Mouse (Mus musculus) C2C12 (cell line): ENCODE data around the gene Rnf19b. TPM values are rescaled to one million over a fixed set of nuclear protein-coding genes. Genes with fewer than 3 reads are reported as not detected.
A peak's percentile ranks its signal among the peaks of the same experiment; 100 is the strongest.

Experiments
- H3K27me3 ChIP-seq: one replicate; pipeline ENCODE4 v1.6.1; 2011; ENCODE audit not compliant: control insufficient read depth, insufficient read depth, insufficient read length
- H3K36me3 ChIP-seq: one replicate; pipeline ENCODE4 v1.6.1; 2011; ENCODE audit not compliant: control insufficient read depth, insufficient read depth
- H3K4me3 ChIP-seq: one replicate; pipeline ENCODE4 v1.5.1; 2011; ENCODE audit warnings: mild to moderate bottlenecking, control low read depth; ENCODE audit not compliant: poor library complexity, insufficient read depth, severe bottlenecking
- H3K79me2 ChIP-seq: one replicate; pipeline ENCODE4 v1.6.1; 2011; ENCODE audit not compliant: control insufficient read depth, insufficient read depth
- H3K79me3 ChIP-seq: one replicate; pipeline ENCODE4 v1.6.1; 2011; ENCODE audit warnings: low read depth, control low read depth
- H3ac ChIP-seq: one replicate; pipeline ENCODE3; 2011; ENCODE audit warnings: low read depth; ENCODE audit not compliant: control insufficient read depth, insufficient read length
- CEBPB ChIP-seq: IDR thresholded peaks from one replicate; pipeline ENCODE4 v1.6.1; 2011; ENCODE audit warnings: low read depth, mild to moderate bottlenecking, control low read depth, moderate library complexity
- CTCF ChIP-seq: IDR thresholded peaks from one replicate; pipeline ENCODE4 v1.5.1; 2011; ENCODE audit not compliant: control insufficient read depth, insufficient read depth, insufficient read length
- FOSL1 ChIP-seq: IDR thresholded peaks from one replicate; pipeline ENCODE4 v1.8.0; 2011; ENCODE audit warnings: mild to moderate bottlenecking, low read length; ENCODE audit not compliant: poor library complexity, insufficient read depth, severe bottlenecking
- MAX ChIP-seq: IDR thresholded peaks from one replicate; pipeline ENCODE4 v1.6.1; 2011; ENCODE audit warnings: mild to moderate bottlenecking, control low read depth
- MYOD1 ChIP-seq: IDR thresholded peaks from one replicate; pipeline ENCODE4 v1.6.1; 2011; ENCODE audit warnings: low read depth; ENCODE audit not compliant: control insufficient read depth, insufficient read length
- MYOG ChIP-seq: IDR thresholded peaks from one replicate; pipeline ENCODE4 v1.6.1; 2011; ENCODE audit not compliant: control insufficient read depth, insufficient read length; ENCODE audit errors: extremely low read depth
- USF1 ChIP-seq: IDR thresholded peaks from one replicate; pipeline ENCODE4 v1.6.1; 2011; ENCODE audit warnings: low read depth, mild to moderate bottlenecking, control low read depth, moderate library complexity
- polyA plus RNA-seq: library from polyadenylated mRNA; unstranded; fragments of >200 nt; fragmentation: generic; extraction: Trizol; gene quantifications from one replicate; pipeline ENCODE4 v1.2.1, GENCODE M21; 2012; ENCODE audit warnings: missing spikeins

The Rnf19b gene
- polyA plus RNA-seq, 1 experiment: 53.5 TPM

DNA sequence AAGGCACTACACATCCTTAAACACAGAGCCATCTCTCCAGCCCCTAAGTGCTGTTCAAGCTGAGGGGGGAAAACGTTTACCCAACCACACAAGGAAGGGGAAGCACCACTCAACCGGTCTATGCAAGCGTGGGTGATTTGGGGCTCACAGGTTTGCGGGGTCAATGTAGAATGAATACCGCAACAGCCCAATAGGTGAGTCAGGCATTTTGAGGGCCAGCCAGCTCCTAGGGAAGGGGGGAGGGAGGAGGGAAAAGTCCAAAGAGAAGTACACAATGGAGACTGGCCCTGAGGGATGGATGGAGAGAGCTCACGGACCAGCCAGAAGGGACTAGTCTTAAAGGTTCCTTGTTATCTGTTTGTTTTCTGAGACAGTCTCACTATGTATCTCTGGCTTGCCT is 34.2 kb upstream of the Rnf19b start:
- H3K36me3 ChIP-seq: no peaks in the 10 kb centered on the region

DNA sequence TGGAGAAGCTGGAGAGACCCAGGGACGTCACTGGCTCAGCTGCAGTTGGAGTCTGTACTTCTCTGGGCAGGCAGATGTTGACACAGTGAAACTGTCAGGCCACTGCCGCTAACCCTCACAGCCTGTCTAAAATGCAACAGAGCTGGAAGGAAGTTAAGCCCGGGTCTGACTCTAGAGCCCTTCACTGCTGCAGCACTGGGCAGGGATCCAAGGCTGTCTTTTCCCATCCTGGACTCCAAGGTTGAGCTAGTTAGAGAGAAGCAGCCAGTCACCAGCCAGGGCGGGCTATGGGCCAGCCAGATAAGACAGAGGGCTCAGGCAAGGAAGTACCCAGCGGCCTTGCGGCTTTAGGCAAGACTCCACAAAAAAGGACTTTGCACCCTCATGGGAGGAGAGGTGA is 33.3 kb upstream of the Rnf19b start:
- TF ChIP-seq USF1 (no peak), CTCF (no peak), MAX (no peak), MYOD1 (no peak), MYOG (no peak), CEBPB (no peak), FOSL1 (no peak)
- Histone ChIP-seq H3ac (no peak overlapping the region), H3K27me3 (no peaks in the 10 kb centered on the region), H3K79me2 (no peaks in the 10 kb centered on the region), H3K79me3 (no peaks in the 10 kb centered on the region), H3K4me3 (no peak overlapping the region), H3K36me3 (no peaks in the 10 kb centered on the region)

More for the DNA sequence above, 34.2 kb upstream of the Rnf19b start:
- no peaks in the 10 kb centered on the region for H3K79me2 ChIP-seq
- no peak overlapping the region for H3K4me3 ChIP-seq
- no peak overlapping the region for H3ac ChIP-seq
- H3K79me3 ChIP-seq: no peaks in the 10 kb centered on the region
- H3K27me3 ChIP-seq: no peaks in the 10 kb centered on the region
- TF ChIP-seq MAX: no peak
- TF ChIP-seq MYOD1: no peak
- no peak for TF ChIP-seq FOSL1
- no peak for TF ChIP-seq USF1
- TF ChIP-seq CTCF: no peak
- no peak for TF ChIP-seq MYOG

DNA sequence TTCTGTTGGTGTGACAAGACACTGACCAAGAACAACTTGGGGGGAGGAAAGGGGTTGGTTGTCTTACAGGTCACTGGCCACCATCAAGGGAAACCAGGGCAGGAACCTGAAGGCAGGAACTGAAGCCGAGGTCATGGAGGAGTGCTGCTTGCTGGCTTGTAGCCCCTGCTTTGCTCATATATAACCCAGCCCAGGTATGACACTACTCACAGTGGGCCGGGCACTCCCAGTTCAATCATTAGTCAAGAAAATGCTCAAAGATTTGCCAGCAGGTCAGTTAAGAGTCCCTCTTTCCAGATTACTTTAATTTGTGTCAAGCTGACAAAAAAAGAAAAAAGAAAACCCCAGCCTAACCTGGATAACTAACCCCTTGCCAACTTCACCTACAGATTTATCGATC is 32.4 kb upstream of the Rnf19b start:
- Histone ChIP-seq H3K4me3 (no peak overlapping the region), H3K79me2 (no peaks in the 10 kb centered on the region), H3K27me3 (no peaks in the 10 kb centered on the region), H3ac (no peak overlapping the region), H3K36me3 (no peaks in the 10 kb centered on the region), H3K79me3 (no peaks in the 10 kb centered on the region)
- TF ChIP-seq MYOG: no peak
- TF ChIP-seq CEBPB: no peak
- TF ChIP-seq MAX: no peak
- no peak for TF ChIP-seq MYOD1
- TF ChIP-seq FOSL1: no peak

DNA sequence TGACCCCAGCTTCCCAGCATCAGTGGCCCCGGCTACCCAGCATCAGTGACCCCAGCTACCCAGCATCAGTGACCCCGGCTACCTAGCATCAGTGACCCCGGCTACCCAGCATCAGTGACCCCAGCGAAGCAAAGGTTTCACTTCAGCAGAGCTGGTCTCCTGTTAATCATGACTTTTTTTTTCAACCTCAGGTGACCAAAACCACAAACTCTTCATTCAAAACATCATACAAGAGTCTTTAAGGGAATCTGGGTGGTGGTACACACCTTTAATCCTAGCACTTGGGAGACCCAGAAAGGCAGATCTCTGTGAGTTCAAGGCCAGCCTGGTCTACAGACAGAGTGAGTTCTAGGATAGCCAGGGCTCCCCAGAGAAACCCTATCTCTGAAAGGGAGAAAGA is 27.3 kb upstream of the Rnf19b start:
- H3K36me3 ChIP-seq: no peaks in the 10 kb centered on the region
- no peak overlapping the region for H3K4me3 ChIP-seq
- H3K79me3 ChIP-seq: no peaks in the 10 kb centered on the region
- H3K27me3 ChIP-seq: no peaks in the 10 kb centered on the region
- no peaks in the 10 kb centered on the region for H3K79me2 ChIP-seq
- no peak for TF ChIP-seq USF1
- TF ChIP-seq MAX: no peak
- no peak for TF ChIP-seq CTCF
- no peak for TF ChIP-seq CEBPB
- no peak for TF ChIP-seq MYOD1
- TF ChIP-seq FOSL1: no peak
- TF ChIP-seq MYOG: no peak
- no peak overlapping the region for H3ac ChIP-seq

DNA sequence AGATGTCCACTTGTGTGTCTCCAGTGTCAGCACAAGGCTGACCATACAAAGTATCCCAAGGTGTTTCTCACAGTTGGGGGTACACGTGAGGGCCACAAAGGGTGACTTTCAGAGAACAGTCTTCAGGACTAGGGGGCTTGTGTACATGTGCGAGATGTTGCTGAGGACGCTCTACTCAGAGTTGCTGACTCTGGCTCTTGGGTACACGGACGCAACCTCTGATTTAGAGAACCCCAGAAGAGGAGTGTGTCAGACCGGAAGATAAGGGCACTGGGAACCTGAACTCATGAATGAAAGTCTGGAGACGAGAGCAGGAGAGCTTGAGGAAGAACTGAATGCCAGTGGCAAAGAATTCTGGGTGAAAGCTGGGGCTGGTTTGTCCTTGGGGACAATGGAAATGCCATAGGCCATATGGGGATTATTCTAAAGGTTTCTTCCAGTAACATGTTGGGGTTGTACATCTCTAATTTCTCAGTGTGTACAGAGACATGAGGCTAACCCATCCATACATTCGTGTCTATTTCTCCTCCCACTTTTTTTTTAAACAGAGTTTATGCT is 26.6 kb upstream of the Rnf19b start:
- no peak overlapping the region for H3K4me3 ChIP-seq
- no peaks in the 10 kb centered on the region for H3K79me2 ChIP-seq
- TF ChIP-seq FOSL1: no peak
- no peak for TF ChIP-seq MAX
- no peak for TF ChIP-seq CEBPB
- no peak for TF ChIP-seq USF1
- TF ChIP-seq MYOD1: no peak
- no peak for TF ChIP-seq MYOG
- TF ChIP-seq CTCF: no peak
- H3K27me3 ChIP-seq: no peaks in the 10 kb centered on the region
- H3K36me3 ChIP-seq: no peaks in the 10 kb centered on the region
- H3K79me3 ChIP-seq: no peaks in the 10 kb centered on the region
- H3ac ChIP-seq: no peak overlapping the region

DNA sequence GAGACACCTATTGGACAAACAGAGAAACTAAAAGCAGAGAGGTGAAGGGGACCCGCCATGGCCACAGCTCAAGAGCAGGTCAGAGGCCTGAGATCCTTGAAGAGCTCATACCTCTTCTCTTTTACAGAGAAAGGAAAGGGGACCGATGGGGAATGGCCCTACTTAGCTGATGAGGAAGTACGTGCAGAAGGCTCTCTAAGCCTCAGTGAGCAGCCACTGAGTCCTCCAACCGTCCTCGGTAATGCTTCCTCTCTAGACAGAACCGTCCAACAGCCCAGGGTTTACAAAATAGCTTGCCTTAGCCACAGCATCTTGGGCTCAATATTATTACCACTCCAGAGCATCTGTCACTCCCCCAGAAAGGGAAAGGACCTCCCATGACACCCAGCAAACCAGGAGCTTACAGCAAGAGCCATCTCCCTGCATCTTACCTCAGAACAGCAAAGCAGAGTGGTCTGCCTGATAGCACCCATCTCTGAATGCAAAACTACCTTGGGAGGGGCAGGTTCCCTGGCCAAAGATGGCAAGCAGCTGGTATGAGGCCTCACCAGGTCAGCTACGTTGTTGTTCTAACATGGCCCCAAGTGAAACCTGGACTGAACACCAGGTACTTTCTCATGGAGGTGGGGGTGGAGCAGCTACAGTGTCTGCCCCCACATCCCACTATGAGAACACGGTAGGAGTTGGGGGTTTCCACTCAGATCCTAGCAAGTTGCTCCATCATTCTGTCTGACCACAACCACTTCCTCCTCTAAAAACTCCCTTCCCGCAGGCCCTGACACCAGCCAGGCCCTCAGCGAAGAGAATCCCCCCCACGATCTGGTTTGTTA is 25.7 kb upstream of the Rnf19b start:
- TF ChIP-seq CEBPB (peak; percentile 72), FOSL1 (no peak)
- Histone ChIP-seq H3K4me3 (no peak overlapping the region), H3K27me3 (no peaks in the 10 kb centered on the region)

More for the DNA sequence above, 25.7 kb upstream of the Rnf19b start:
- H3K79me2 ChIP-seq: no peaks in the 10 kb centered on the region
- no peak overlapping the region for H3ac ChIP-seq
- H3K36me3 ChIP-seq: no peaks in the 10 kb centered on the region
- H3K79me3 ChIP-seq: no peaks in the 10 kb centered on the region
